Mouse (Mus musculus) ovary, postnatal 14 days (tissue): ENCODE data around the gene Gcgr.
A peak's percentile ranks its signal among the peaks of the same experiment; 100 is the strongest.
"Not testable (repeated sequence)": the region's sequence is repeated elsewhere in the genome, so short reads cannot be mapped to it uniquely, and the experiment has no call there.

ENCODE experiments used
- DNase-seq: peaks from one replicate; pipeline ENCODE4 v3.0.0; 2022; ENCODE audit warnings: low spot score

Gcgr gene

DNA sequence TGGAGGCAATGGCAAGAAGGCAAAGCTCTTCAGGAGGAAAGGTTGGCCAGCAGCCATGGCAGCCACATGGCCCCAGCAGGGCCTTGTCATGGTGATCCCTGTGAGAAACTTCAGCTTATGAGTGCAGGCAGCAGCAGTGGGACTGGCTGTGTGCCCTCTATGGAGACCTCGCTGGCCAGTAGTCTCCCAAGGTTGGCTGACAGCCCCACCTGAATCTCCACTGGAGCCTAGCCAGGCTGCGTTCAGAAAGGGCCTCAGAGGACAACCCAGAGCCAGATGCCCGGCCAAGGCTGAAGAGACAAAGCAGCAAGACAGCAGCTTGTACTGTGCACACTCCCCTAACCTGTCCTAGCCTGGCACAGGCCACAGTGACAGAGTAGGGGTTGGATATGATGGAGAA, 8.0 kb downstream of the Gcgr start:
- no peak for DNase-seq

DNA sequence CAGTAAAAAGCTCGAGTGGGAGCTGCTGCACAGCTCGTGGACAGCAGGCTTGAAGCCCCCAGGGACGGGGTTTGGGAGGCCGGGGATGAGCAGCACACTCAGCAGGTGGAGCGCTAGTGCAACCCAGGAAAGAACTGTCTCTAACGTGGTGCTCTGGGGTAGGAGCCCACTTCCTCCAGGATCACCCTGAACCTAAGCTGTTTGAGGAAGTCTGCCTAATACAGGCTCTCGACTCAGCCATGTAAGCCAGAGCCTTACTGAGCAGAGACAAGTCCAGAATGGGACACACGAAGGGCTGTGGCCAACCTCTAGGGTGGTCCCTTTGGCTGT, 8.4 kb downstream of the Gcgr start:
- no peak for DNase-seq

DNA sequence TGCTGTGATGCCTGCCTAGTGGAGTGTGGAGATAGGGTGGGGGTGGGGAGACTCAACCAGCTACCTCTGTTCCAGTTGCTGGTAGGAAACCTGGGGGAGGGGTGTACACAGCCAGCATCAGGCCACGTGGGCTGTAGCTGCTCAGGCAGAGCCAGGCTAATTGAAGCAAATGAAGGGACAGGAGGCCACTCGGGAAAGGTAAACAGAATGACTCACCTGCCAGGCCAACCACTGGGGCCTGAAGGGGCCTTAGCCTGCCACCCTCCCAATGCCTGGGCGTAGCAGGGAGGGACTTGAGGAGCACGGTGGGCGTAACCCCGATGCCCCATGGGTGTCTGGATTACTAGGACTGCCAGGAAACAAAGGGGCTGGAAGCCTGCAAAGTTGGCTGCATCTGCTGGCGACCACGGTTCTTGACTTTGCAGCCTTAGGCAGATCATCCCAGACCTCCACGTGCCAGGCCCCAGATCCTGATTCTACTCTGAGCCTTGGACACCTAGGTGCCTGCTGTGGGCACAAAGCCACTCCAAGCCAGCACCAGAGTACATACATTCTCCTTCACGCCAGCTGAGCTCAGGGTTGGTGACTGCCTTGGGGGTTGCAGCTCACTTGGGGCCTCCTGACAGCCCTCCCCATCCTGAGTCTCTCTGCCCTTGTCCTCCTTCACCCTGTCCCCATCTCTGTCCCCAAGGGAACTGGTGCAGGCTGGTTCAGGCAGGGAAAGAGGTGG, 9.0 kb downstream of the Gcgr start:
- DNase-seq = no peak

DNA sequence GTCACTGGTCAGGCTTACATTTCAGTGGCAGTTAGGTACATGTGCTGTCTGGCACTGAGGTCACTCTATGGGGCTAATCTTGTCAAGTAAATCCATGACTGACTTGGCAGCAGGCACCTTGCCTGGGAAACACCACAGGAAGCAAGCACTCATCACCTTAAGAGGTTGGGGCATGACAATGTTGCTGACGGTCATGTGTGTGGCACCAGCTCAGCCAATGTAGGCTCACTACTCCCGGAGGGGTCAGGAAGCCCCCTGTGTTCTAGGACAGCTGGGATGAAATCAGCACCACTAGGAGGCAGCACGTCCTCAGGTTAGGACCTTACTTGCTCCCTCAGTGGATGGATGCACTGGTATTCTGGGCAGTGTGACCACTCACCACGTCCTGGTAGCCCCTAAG, 11.4 kb downstream of the Gcgr start:
- no peak for DNase-seq

DNA sequence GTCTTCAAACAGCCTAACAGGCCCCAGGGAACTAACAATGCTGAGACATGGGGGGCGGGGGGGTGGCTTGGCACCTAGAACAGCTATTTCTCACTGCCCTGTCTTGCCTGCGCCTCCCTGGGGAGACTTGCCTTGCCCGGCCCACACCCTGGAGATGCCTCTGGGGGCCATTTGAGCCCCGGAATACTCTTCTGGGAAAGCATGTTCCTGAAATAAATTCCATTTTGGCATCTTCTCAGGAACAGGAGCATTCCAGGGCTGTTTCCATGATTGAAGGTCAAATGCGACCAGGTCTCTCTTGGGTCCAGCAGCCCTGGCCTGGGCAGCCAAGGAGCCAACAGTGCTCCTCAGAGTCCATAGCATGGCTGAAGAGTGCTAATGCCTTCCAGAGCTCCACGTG, 11.9 kb downstream of the Gcgr start:
- no peak for DNase-seq

DNA sequence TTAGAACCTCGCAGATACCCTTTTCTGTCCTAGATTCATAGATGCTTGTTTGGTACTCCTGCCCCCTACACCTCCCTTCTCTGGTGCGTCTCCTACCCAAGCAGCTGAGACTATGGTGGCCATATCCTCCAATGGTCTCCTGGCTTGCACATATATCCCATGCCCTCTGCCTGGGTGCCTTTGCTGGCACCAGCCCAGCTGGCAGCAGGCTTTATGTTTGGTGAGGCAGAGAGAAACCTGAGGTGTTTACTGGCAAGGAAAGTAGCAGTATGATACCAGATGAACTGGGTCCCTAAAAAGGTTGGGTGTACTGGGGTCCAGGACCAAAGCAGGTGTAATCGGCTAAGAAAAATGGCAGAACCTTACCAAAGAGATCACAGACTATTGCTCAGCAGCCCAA, 15.5 kb downstream of the Gcgr start:
- no peak for DNase-seq

DNA sequence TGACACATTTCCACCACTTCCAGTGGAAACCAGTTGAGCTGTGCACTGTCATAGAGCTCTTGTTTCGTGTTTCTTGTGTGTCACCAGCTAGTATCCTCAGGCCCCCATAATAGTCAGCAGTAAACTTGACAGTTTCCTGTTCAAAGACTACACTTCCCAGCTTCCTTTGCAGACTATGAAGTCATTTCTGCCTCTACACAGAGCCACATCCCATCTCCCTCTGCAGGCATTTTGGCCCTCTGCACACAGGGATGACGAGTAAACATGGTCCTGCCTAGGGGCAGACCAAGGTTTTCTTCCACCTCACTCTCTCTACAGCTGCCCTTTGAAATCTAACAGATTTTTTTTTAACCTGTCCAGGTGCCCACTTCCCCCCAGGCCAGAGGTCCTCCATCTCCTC, 17.0 kb downstream of the Gcgr start:
- no peak for DNase-seq

DNA sequence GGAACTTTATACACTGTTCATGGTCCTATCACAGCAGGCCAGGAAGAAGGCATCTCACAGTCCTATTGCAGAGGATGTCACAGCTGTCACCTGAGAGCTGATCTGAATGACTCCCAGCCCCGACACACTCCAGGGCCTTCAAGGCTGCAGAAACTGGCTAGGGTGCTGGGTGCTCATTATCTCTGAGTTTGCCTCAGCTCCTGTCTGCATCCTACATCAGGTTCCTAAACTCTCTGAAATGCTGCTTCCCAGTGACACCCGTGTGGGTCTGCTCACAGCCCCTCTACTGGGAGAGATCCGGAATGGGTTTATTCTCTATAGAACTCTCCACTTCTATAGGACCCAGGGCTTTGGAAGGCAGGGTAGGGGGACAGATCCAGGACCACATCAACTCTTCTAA, 17.7 kb downstream of the Gcgr start:
- no peak for DNase-seq

DNA sequence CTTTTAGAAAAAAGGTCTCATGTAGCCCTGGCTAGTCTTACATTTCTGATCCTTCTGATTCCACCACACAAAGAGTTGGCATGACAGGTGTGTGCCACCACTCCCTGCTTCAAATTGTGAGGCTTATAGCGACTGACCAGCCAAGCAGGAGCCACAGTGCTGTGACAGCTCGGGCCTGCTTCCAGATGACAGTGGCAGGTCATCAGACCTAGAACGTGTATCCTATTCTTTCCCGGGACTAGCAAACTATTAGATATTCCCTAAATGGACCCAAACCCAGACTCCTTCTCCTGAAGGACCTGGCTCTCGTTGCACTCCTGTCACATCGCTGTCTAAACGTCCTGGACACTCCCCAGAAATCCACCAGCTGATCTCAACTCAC, 18.3 kb downstream of the Gcgr start:
- DNase-seq = no peak

DNA sequence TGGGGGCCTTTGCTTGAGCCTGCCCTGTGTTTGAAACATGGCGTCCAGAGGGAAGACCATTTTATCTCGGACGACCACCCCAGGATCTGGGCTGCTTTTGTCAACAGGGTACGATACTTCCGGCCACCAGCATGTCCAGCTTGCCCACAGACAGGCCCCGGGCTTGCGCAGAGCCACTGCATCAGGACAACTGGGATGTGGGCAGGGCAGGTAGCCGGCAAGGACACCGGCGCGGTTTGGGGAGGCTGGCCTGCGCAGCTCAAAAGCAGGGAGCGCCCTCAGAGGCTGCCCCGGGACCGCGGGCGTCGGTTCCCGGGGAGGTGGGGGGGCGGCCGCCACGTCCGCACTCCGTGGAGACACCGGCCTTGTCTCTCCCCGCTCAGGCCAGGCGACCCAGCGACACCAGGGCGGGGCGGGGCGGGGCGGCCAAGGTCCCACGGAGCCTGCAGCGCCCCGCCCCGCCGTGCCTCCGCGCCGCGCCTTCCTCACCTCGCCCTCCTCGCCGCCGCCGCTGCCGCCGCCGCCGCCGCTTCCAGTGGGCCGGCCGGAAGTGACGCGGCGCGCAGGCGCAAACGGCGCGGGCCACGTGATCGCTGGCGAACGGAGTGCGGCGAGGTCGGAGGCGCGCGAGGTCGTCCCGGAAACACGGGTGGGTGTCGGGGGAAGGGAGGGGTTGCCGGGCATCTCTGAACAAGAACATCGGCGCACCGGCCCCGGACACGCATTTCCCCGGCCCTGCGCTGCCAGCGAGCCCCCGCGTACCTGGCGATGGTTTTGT, 18.9 kb downstream of the Gcgr start, which contains the start of gene Mcrip1:
Gene Mcrip1 (minus strand): TSS at position 560 of the 778 bp plus-strand sequence.
- DNase-seq = peak; percentile 91

DNA sequence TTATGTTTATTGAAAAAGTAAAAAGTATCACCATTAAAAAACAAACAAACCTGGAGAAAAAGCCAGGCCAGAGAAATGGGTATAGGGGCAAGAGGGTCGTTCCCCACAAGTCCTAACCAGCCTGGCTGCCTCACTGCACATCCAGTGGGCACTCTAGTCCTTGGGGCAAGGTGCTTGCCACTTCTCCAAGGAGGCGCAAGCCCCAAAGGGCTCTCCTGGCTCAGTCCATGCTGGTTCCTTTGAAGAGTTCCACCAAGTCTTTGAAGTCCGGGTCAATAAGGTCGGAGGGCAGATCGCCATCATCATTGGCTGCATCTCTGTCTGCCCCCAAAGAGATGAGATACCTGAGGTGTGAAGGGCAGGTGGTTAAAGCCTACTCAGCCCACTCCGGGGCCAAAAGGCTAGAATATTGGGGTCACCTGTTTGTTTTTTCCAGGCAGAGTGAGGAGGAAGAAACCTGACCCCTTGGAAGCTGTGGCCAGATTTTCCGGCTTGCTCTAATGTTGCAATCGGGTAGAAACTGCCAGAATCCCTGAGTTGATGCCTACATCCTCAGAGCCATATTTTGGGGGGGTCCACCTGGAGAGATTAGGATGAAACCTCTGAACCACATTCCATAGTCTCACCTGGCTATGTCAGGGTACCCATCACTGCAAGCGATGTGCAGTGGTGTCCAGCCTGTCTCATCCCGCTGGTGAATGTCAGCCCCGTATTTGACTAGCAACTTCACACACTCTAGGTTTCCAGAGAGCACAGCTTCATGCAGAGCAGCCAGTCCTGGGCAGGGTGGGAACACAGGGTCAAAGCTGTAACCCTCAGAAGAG, 19.7 kb downstream of the Gcgr start:
- no peak for DNase-seq

DNA sequence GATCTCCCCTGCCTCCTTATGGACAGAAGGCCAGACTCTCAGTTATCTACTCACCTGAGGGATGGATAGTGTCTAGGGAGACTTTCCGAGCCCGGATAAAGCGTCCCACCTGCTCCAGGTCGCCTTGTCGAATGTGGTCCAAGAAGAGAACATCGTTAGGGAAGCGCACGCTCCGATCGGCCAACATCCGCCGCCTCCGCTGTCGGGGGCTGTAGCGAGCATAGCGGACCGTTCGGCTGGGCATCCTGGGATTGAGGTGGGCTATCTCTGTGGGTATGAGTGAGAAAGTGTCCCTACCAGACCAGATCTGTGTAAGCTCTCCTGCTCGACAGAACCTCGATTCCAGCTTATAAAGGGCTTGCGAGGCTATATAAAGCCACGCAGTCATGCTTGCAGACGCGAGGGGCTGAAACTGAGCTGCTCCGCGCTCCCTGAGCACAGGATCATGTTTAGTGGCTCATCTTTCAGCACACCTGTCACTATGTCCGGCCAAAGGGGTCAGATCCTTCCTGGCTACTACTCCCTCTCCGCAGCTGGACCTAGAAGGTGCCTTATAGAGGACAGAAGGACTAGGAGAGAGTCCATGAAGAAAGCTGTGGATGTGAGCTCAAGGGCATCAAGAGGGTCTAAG, 20.4 kb downstream of the Gcgr start, which contains the start of gene Ppp1r27:
Gene Ppp1r27 (minus strand): TSS at position 323 of the 631 bp plus-strand sequence.
- DNase-seq = no peak

DNA sequence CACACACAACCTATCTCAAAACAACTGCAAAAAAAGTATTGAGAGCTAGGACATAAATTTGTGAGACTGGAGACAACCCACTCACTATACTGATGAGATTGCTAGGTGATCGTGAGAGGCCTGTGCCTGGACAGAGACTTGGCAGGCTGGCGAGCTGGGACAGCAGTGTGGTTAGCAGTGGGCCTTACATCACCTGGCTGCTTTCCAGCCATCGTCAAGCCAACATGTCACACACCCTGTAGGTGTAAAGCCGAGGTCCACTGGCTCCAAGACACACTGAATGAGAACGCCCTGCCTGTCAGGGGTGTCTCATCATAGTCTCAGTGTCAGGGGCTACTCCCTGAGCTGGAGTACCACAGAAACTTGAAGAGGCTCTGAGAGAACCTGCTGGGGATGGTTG, 22.2 kb downstream of the Gcgr start:
- no peak for DNase-seq

DNA sequence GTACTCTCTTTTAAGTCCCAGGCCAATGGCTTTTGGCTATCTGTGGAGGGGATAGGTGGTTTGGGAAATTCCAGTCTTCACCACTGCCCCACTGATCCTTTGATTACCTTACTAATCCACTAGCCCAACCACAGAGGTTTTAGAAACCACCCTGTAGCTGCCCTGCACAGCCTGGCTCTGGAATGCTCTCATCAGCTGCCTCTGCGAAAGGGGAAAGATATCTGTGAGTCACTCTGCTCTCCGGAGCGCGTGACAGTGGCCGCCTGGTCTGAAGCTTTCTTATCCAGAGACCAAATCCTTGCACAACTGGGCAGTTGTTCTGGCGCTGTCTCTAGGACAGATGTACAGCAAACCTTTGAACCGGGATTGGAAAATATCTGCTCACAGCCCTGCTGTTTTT, 24.3 kb downstream of the Gcgr start:
- no peak for DNase-seq

DNA sequence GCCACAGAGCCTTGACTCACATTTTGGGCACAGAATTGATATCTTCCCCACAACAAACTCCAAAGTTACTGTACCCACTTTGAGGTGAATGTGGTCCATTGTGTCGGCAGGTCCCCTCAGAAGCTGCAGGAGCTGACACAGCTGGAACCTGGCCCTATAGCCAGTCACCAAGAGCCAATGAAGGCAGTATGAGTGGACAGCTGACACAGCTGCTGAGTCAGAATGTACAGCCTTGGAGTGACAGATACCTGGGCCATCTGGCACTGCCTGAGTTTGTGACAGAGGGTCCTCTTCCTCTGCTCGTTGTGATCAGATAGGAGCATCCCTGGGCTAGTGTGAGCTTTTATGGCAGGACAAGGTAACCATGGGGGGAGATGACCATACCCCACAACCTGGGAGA, 24.8 kb downstream of the Gcgr start:
- DNase-seq = no peak

DNA sequence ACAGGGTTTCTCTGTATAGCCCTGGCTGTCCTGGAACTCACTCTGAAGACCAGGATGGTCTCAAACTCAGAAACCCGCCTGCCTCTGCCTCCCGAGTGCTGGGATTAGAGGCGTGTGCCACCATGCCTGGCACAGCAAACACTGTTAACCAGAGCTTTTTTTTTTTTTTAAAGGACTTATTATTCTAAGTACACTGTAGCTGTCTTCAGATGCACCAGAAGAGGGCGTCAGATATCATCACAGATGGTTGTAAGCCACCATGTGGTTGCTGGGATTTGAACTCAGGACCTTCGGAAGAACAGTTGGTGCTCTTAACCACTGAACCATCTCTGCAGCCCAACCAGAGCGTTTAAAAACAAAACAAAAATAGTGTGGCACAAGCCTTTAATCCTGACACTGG, 28.3 kb downstream of the Gcgr start:
- DNase-seq = not testable (repeated sequence)

DNA sequence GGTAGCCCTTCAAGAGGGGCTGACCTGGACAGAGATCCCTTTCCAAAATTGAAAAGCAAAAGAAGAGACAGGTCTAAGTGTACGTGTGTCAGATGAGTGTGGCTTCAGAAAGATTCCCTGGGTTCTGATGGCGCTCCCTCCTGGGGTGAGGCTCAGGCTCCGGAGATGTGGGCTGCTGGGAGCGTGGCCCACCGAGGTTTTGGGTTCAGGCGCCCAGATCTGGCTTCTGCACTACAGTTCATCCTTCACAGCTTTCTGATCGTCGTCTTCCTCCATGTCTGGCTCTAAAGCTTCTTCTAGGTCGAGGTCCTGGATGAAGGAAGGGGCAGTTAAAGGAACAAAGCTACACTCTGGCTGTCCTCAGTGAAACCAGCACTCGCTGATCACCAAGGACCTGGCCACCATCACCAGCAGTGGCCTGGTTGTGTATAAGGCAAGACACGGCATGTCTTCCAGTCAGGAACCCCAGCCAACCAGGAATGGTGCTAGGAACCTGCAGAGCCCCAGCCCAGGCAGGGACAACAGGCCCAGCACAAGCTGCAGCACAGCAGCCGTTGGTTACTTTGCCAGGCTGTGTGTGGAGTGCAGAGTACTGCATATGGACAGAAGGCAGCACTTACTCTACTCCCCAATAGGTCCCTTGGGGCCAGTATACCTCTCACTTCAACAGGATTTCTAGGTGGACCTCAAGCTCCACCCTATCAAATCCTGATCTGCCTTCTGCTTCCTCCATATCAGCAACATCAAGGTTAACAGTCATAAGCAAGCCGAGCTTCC, 30.6 kb downstream of the Gcgr start:
- DNase-seq = no peak

DNA sequence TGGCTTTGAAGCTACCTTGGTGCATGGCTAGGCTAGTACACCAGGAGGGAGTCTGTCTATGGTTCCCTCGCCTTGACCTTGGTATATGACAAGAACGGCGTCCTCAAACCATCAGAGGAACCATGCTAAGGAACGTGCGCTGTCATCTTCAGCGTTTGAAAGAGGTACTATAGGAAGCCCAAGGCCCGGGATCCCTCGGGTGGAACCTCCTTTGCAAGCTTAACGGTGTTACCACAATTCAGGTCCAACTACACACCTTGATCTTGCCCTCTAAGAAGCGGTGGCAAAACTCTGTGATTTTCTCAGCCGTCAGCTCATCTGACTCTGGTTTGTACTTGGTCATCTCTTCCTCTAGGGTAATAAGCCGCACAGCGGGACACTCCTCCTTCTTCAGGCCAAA, 32.5 kb downstream of the Gcgr start:
- DNase-seq = no peak

DNA sequence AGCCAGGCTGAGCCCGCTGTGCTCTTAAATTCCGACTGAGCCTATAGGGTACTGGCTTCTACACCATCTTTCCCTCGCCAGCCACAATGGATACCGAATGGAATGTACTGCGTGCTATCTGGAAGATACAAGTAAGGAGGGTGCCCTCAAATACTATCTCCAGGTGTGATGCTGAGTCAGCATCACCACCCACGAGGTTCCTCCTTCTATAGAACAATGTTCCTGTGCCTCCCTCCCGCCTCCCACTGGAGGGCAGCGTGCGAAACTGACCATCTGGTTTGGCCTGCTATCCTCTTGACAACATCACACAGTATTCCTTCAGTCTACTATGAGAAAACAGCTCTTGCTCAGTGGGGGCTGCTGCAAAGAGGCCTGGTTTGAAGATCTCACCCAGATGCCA, 34.6 kb downstream of the Gcgr start:
- DNase-seq = no peak

DNA sequence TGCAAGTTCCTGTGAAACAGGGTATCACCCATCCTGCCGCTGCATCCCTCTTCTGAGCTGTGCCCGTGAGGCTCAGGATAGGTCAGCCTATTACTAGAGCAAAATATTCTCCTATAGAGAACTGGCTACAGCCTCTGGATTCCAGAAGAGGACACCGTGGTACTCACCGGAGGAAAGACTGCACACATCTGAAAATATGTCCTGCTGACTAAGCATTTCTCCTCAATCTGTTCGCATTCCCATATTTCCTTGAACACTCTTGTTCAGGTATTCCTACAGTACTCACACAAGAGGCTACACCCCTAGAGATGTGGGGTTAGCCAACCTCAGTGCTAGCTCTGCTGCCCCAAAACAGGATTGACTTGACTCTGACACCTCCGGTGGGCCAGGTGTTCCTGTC, 37.8 kb downstream of the Gcgr start:
- DNase-seq = no peak

DNA sequence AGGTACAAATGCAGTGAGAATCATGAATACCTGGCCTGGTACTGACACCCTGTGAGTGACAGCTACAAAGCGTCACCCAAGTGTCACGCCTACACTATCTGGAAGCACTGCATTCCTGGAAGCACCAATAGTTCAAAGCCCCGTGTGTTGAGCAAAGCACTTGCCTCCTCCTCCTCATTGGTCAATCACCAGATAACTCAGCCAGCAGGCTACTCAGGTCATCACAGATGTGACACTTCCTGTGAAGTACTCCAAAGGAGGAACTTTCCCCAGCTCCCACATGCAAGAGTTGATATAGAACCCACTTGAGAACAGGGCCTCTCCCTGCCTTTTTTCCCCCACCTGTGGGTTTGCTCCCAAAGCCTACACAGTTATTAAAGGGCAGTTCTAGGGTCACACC, 40.6 kb downstream of the Gcgr start:
- no peak for DNase-seq
